Mouse (Mus musculus) myocyte (in vitro differentiated cells): ENCODE results near the gene Hnrnpl. TPM values are rescaled to one million over a fixed set of nuclear protein-coding genes. Genes with fewer than 3 reads are reported as not detected.
A peak's percentile ranks its signal among the peaks of the same experiment; 100 is the strongest.

ENCODE experiments used
- H3K27me3 ChIP-seq: one replicate; pipeline ENCODE4 v1.6.1; 2011; ENCODE audit not compliant: control insufficient read depth, insufficient read depth, insufficient read length
- H3K36me3 ChIP-seq: one replicate; pipeline ENCODE4 v1.6.1; 2011; ENCODE audit not compliant: control insufficient read depth, insufficient read depth
- H3K4me2 ChIP-seq: one replicate; pipeline ENCODE4 v1.6.1; 2011; ENCODE audit warnings: low read depth, control low read depth
- H3K4me3 ChIP-seq: one replicate; pipeline ENCODE4 v1.5.1; 2011; ENCODE audit warnings: mild to moderate bottlenecking, control low read depth, moderate library complexity
- H3K79me2 ChIP-seq: one replicate; pipeline ENCODE4 v1.6.1; 2011; ENCODE audit not compliant: control insufficient read depth, insufficient read depth
- H3ac ChIP-seq: one replicate; pipeline ENCODE4 v1.6.1; 2011; ENCODE audit not compliant: control insufficient read depth, insufficient read length
- CEBPB ChIP-seq: IDR thresholded peaks from 2 replicates; pipeline ENCODE4 v1.6.1; 2011; ENCODE audit warnings: mild to moderate bottlenecking, moderate library complexity; ENCODE audit not compliant: poor library complexity, insufficient read depth, severe bottlenecking
- E2F4 ChIP-seq: IDR thresholded peaks from one replicate; pipeline ENCODE4 v1.6.1; 2011; ENCODE audit warnings: mild to moderate bottlenecking, control low read depth, moderate library complexity; ENCODE audit not compliant: insufficient read depth
- MAX ChIP-seq: IDR thresholded peaks from one replicate; pipeline ENCODE4 v1.6.1; 2011; ENCODE audit warnings: low read depth, mild to moderate bottlenecking, control low read depth
- MYOD1 ChIP-seq, 3 experiments: IDR thresholded peaks; one replicate each; pipeline ENCODE4 v1.6.1; 2011; ENCODE audit warnings: control low read depth in 2 of 3, low read depth in 2 of 3, mild to moderate bottlenecking in 2 of 3, moderate library complexity in 1 of 3; ENCODE audit not compliant: insufficient read length in 2 of 3, control insufficient read depth in 1 of 3
- MYOG ChIP-seq, 3 experiments: IDR thresholded peaks; one replicate each; pipeline ENCODE4 v1.6.1; 2011; ENCODE audit warnings: control low read depth in 2 of 3, low read depth in 2 of 3, mild to moderate bottlenecking in 2 of 3; ENCODE audit not compliant: insufficient read length in 2 of 3, control insufficient read depth in 1 of 3, insufficient read depth in 1 of 3
- POLR2A ChIP-seq: IDR thresholded peaks from one replicate; pipeline ENCODE4 v1.6.1; 2011; ENCODE audit warnings: low read depth, mild to moderate bottlenecking, control low read depth, moderate library complexity; ENCODE audit not compliant: insufficient read length
- POLR2AphosphoS2 ChIP-seq: IDR thresholded peaks from one replicate; pipeline ENCODE4 v1.6.1; 2011; ENCODE audit warnings: low read depth, control low read depth; ENCODE audit not compliant: insufficient read length
- REST ChIP-seq: IDR thresholded peaks from one replicate; pipeline ENCODE4 v1.6.1; 2011; ENCODE audit warnings: mild to moderate bottlenecking, control low read depth, moderate library complexity; ENCODE audit not compliant: insufficient read depth, insufficient read length
- SRF ChIP-seq: IDR thresholded peaks from one replicate; pipeline ENCODE4 v1.6.1; 2011; ENCODE audit warnings: low read depth; ENCODE audit not compliant: control insufficient read depth, insufficient read length
- TCF12 ChIP-seq: IDR thresholded peaks from one replicate; pipeline ENCODE4 v1.6.1; 2011; ENCODE audit warnings: mild to moderate bottlenecking, control low read depth; ENCODE audit not compliant: poor library complexity, insufficient read depth, severe bottlenecking
- TCF3 ChIP-seq: IDR thresholded peaks from one replicate; pipeline ENCODE4 v1.6.1; 2011; ENCODE audit warnings: low read depth, control low read depth; ENCODE audit not compliant: insufficient read length
- USF1 ChIP-seq: IDR thresholded peaks from one replicate; pipeline ENCODE4 v1.6.1; 2011; ENCODE audit warnings: low read depth, mild to moderate bottlenecking, control low read depth, moderate library complexity
- polyA plus RNA-seq: library from polyadenylated mRNA; unstranded; fragments of >200 nt; fragmentation: generic; extraction: Trizol; gene quantifications from one replicate; pipeline ENCODE4 v1.2.1, GENCODE M21; 2012; ENCODE audit warnings: missing spikeins

Gene Hnrnpl
- polyA plus RNA-seq, 1 experiment = 230 TPM

GRCm38 (mm10) chr7:28830981-28831380 lies 22.6 kb downstream of the Hnrnpl start:
- H3ac ChIP-seq = no peak overlapping the region
- H3K79me2 ChIP-seq = no peaks in the 10 kb centered on the region
- no peak overlapping the region for H3K4me3 ChIP-seq
- TF ChIP-seq MAX = no peak
- no peak for TF ChIP-seq TCF12
- TF ChIP-seq POLR2A = no peak
- no peak for TF ChIP-seq POLR2AphosphoS2
- no peak for TF ChIP-seq SRF
- no peak for TF ChIP-seq USF1
- no peak for TF ChIP-seq REST
- no peak for TF ChIP-seq E2F4
- no peak for TF ChIP-seq MYOD1 (IDR thresholded peaks at IDR 0.05; ENCODE audit: control insufficient read depth in 1 of 3, insufficient read length in 2 of 3, low read depth in 2 of 3)
- no peak for TF ChIP-seq TCF3
- TF ChIP-seq MYOG (IDR thresholded peaks at IDR 0.05; ENCODE audit: control insufficient read depth in 1 of 3, insufficient read depth in 1 of 3, insufficient read length in 2 of 3, low read depth in 2 of 3) = no peak
- no peak for TF ChIP-seq CEBPB
- H3K27me3 ChIP-seq = no peaks in the 10 kb centered on the region
- no peak overlapping the region for H3K4me2 ChIP-seq
- no peaks in the 10 kb centered on the region for H3K36me3 ChIP-seq

- no peaks in the 10 kb centered on the region for H3K27me3 ChIP-seq
- no peak overlapping the region for H3ac ChIP-seq
- no peak for TF ChIP-seq MAX
- no peak for TF ChIP-seq REST
- TF ChIP-seq MYOD1 (IDR thresholded peaks at IDR 0.05; ENCODE audit: control insufficient read depth in 1 of 3, insufficient read length in 2 of 3, low read depth in 2 of 3) = no peak
Observed at GRCm38 (mm10) chr7:28831411-28832125, 23.2 kb downstream of the Hnrnpl start.

GRCm38 (mm10) chr7:28832137-28832536 lies 23.8 kb downstream of the Hnrnpl start:
- Histone ChIP-seq H3K36me3 (no peaks in the 10 kb centered on the region), H3K27me3 (no peaks in the 10 kb centered on the region), H3ac (no peak overlapping the region), H3K4me2 (no peak overlapping the region), H3K79me2 (no peaks in the 10 kb centered on the region), H3K4me3 (no peak overlapping the region)
- TF ChIP-seq MYOG (IDR thresholded peaks at IDR 0.05; ENCODE audit: control insufficient read depth in 1 of 3, insufficient read depth in 1 of 3, insufficient read length in 2 of 3, low read depth in 2 of 3) = no peak
- TF ChIP-seq USF1 = no peak
- no peak for TF ChIP-seq TCF3
- TF ChIP-seq SRF = no peak
- TF ChIP-seq POLR2A = no peak
- TF ChIP-seq E2F4 = no peak
- TF ChIP-seq POLR2AphosphoS2 = no peak
- TF ChIP-seq TCF12 = no peak
- TF ChIP-seq MAX = no peak
- no peak for TF ChIP-seq CEBPB
- TF ChIP-seq REST = no peak
- no peak for TF ChIP-seq MYOD1 (IDR thresholded peaks at IDR 0.05; ENCODE audit: control insufficient read depth in 1 of 3, insufficient read length in 2 of 3, low read depth in 2 of 3)

More at GRCm38 (mm10) chr7:28831411-28832125, 23.2 kb downstream of the Hnrnpl start:
- H3K36me3 ChIP-seq = no peaks in the 10 kb centered on the region
- H3K4me2 ChIP-seq = no peak overlapping the region
- no peak overlapping the region for H3K4me3 ChIP-seq
- no peaks in the 10 kb centered on the region for H3K79me2 ChIP-seq

- Histone ChIP-seq H3K4me3 (no peak within 1 kb of the TSS), H3ac (no peak within 1 kb of the TSS), H3K4me2 (no peak within 1 kb of the TSS), H3K27me3 (no peaks in the 10 kb centered on the region), H3K36me3 (no peaks in the 10 kb centered on the region), H3K79me2 (no peaks in the 10 kb centered on the region)
- peak in 2 of 3 experiments; percentile 50 to 77 for TF ChIP-seq MYOD1 (IDR thresholded peaks at IDR 0.05; ENCODE audit: control insufficient read depth in 1 of 3, insufficient read length in 2 of 3, low read depth in 2 of 3)
- peak; percentile 52 for TF ChIP-seq POLR2AphosphoS2
- no peak for TF ChIP-seq TCF12
- TF ChIP-seq MYOG (IDR thresholded peaks at IDR 0.05; ENCODE audit: control insufficient read depth in 1 of 3, insufficient read depth in 1 of 3, insufficient read length in 2 of 3, low read depth in 2 of 3) = peak in 2 of 3 experiments; percentile 67 to 87
Observed at GRCm38 (mm10) chr7:28833723-28834347, 25.5 kb downstream of the Hnrnpl start, which contains the start of gene Lgals4. TSS of gene Lgals4 (plus strand) at chr7:28833854.

- Histone ChIP-seq H3K4me2 (no peak overlapping the region), H3ac (no peak overlapping the region), H3K27me3 (no peaks in the 10 kb centered on the region), H3K36me3 (no peaks in the 10 kb centered on the region), H3K4me3 (no peak overlapping the region), H3K79me2 (no peaks in the 10 kb centered on the region)
- TF ChIP-seq MYOG (IDR thresholded peaks at IDR 0.05; ENCODE audit: control insufficient read depth in 1 of 3, insufficient read depth in 1 of 3, insufficient read length in 2 of 3, low read depth in 2 of 3) = no peak
- no peak for TF ChIP-seq TCF3
- TF ChIP-seq POLR2AphosphoS2 = no peak
- no peak for TF ChIP-seq TCF12
- no peak for TF ChIP-seq MYOD1 (IDR thresholded peaks at IDR 0.05; ENCODE audit: control insufficient read depth in 1 of 3, insufficient read length in 2 of 3, low read depth in 2 of 3)
- TF ChIP-seq POLR2A = no peak
- TF ChIP-seq CEBPB = no peak
- TF ChIP-seq E2F4 = no peak
- no peak for TF ChIP-seq MAX
- TF ChIP-seq USF1 = no peak
- TF ChIP-seq REST = no peak
- TF ChIP-seq SRF = no peak
Observed at GRCm38 (mm10) chr7:28836936-28837335, 28.6 kb downstream of the Hnrnpl start.
